8 mouse cellular contexts compared by ENCODE assay signal in the genomic region with DNA sequence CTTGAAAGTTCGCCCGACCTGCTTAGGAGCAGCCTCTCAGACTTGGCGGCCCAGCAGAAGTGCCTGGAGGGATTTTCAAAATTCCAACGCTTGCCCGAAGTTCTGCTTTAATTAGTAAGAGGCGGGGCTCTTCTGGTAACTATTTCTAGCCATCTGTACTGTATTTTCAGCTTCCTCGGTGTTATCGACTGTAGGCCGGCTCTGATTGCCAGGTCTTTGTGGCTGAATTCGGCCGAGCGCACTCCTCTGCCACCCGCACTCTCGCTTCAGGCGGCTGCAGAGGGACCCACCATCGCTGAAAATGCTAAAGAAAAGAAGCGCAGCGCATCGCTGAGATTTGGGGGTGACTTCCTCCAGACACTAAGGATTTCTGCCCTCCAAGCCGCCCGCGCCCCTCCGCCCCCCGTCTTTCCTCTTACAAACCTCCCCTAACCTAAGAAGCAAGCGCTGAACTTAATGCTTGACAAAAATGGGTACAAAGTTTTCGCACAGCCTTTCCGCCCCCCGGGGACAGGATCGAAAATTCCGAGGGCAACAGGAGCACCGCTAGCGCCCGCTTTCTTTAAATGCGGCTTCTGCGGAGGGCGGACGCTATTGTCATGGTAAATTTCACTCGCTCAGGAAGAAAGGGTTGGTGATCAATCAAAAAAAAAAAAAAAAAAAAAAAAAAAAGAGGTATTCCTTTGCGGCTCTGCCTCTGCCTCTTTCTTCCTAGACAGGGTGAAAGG. TPM values are rescaled to one million over a fixed set of nuclear protein-coding genes. Genes with fewer than 3 reads are reported as not detected.
DNase-seq lines count a peak whose midpoint lies in the region; ATAC-seq and TF ChIP-seq lines count a peak whose summit lies in the region.

No protein-coding gene starts in this region.

- WGBS in forebrain, embryonic 13.5 days, result under 1% methylated on average over 39 of the region's 39 CpGs
- 2% methylated on average over 39 of the region's 39 CpGs for WGBS in hindbrain, postnatal 0 days
- WGBS in liver, embryonic 16.5 days (ENCODE audit: insufficient replicate concordance), result 3% methylated on average over 39 of the region's 39 CpGs
- under 1% methylated on average over 39 of the region's 39 CpGs for WGBS in neural tube, embryonic 15.5 days

- TF ChIP-seq CTCF in hindbrain, postnatal 0 days (IDR thresholded peaks at IDR 0.05; ENCODE audit: low read depth), result no peak

- H3K4me2 ChIP-seq in forebrain, embryonic 13.5 days, result peak overlapping the region; percentile 93
- H3K4me2 ChIP-seq in hindbrain, postnatal 0 days (ENCODE audit: low read depth, low read length), result peak overlapping the region; percentile 99
- peak overlapping the region; percentile 59 for H3K4me2 ChIP-seq in liver, embryonic 16.5 days (ENCODE audit: low read depth, low read length)
- H3K4me2 ChIP-seq in neural tube, embryonic 15.5 days, result peak overlapping the region; percentile 98

- ATAC-seq in forebrain, embryonic 13.5 days, result peak; percentile 70
- no peak for ATAC-seq in hindbrain, postnatal 0 days
- ATAC-seq in liver, embryonic 16.5 days (ENCODE audit: low read depth), result no peak
- ATAC-seq in neural tube, embryonic 15.5 days (ENCODE audit: low FRiP score), result peak; percentile 28; the same call in 1 of the 2 replicates

- DNase-seq in ovary, postnatal 36 days (ENCODE audit: low spot score), result peak; percentile 11
- DNase-seq in ovary, postnatal 14 days (ENCODE audit: low spot score), result no peak
- DNase-seq in hindbrain, postnatal 0 days (ENCODE audit: low spot score), result peak; percentile 49
- DNase-seq in adipocyte (ENCODE audit: low spot score), result no peak
- no peak for DNase-seq in spleen, adult 18-20 months

- peak overlapping the region; percentile 65 for H3K4me3 ChIP-seq in forebrain, embryonic 13.5 days
- H3K4me3 ChIP-seq in hindbrain, postnatal 0 days (ENCODE audit: low read length), result peak overlapping the region; percentile 56
- peak overlapping the region; percentile 47 for H3K4me3 ChIP-seq in liver, embryonic 16.5 days (ENCODE audit: low read depth, low read length)
- peak overlapping the region; percentile 51 for H3K4me3 ChIP-seq in neural tube, embryonic 15.5 days (replicated peaks)

- no peaks in the 10 kb centered on the region for H3K27me3 ChIP-seq in forebrain, embryonic 13.5 days
- no peaks in the 10 kb centered on the region for H3K27me3 ChIP-seq in hindbrain, postnatal 0 days (ENCODE audit: insufficient read depth, low read length)
- H3K27me3 ChIP-seq in liver, embryonic 16.5 days (ENCODE audit: control insufficient read depth, insufficient read depth, low read depth, low read length), result peaks cover 27% of the 10 kb centered on the region
- H3K27me3 ChIP-seq in neural tube, embryonic 15.5 days (replicated peaks), result peaks cover 5% of the 10 kb centered on the region; the same call in 1 of the 2 replicates

- peak overlapping the region; percentile 79 for H3K9ac ChIP-seq in forebrain, embryonic 13.5 days
- peak overlapping the region; percentile 48 for H3K9ac ChIP-seq in hindbrain, postnatal 0 days (replicated peaks; ENCODE audit: low read length)
- H3K9ac ChIP-seq in liver, embryonic 16.5 days (ENCODE audit: low read depth, low read length), result no peak overlapping the region
- H3K9ac ChIP-seq in neural tube, embryonic 15.5 days (replicated peaks), result peak overlapping the region; percentile 59

- H3K36me3 ChIP-seq in forebrain, embryonic 13.5 days (ENCODE audit: poor library complexity, severe bottlenecking), result no peaks in the 10 kb centered on the region
- H3K36me3 ChIP-seq in hindbrain, postnatal 0 days (ENCODE audit: insufficient read depth, low read length), result no peaks in the 10 kb centered on the region
- no peaks in the 10 kb centered on the region for H3K36me3 ChIP-seq in liver, embryonic 16.5 days (ENCODE audit: control insufficient read depth, insufficient read depth)
- no peaks in the 10 kb centered on the region for H3K36me3 ChIP-seq in neural tube, embryonic 15.5 days

- H3K4me1 ChIP-seq in forebrain, embryonic 13.5 days, result peaks cover 15% of the 10 kb centered on the region; the same call in 1 of the 2 replicates
- no peaks in the 10 kb centered on the region; the same call in 1 of the 2 replicates for H3K4me1 ChIP-seq in hindbrain, postnatal 0 days (ENCODE audit: insufficient read depth, low read length)
- no peaks in the 10 kb centered on the region for H3K4me1 ChIP-seq in liver, embryonic 16.5 days (ENCODE audit: control insufficient read depth, low read depth, low read length)
- peaks cover 12% of the 10 kb centered on the region for H3K4me1 ChIP-seq in neural tube, embryonic 15.5 days

- peak overlapping the region; percentile 85 for H3K27ac ChIP-seq in forebrain, embryonic 13.5 days
- peak overlapping the region; percentile 45; the same call in 1 of the 2 replicates for H3K27ac ChIP-seq in hindbrain, postnatal 0 days
- H3K27ac ChIP-seq in liver, embryonic 16.5 days (ENCODE audit: low read length), result no peak overlapping the region
- peak overlapping the region; percentile 45; the same call in 1 of the 2 replicates for H3K27ac ChIP-seq in neural tube, embryonic 15.5 days (replicated peaks)

- no peaks in the 10 kb centered on the region for H3K9me3 ChIP-seq in forebrain, embryonic 13.5 days (replicated peaks)
- no peaks in the 10 kb centered on the region for H3K9me3 ChIP-seq in hindbrain, postnatal 0 days (ENCODE audit: low read length)
- H3K9me3 ChIP-seq in liver, embryonic 16.5 days (replicated peaks; ENCODE audit: control insufficient read depth, low read length), result no peaks in the 10 kb centered on the region
- no peaks in the 10 kb centered on the region for H3K9me3 ChIP-seq in neural tube, embryonic 15.5 days (replicated peaks)

RNA-seq across cellular contexts. Expression of a gene that starts 0.5 kb away (rescaled TPM):
- polyA plus RNA-seq in forebrain, embryonic 13.5 days (2015; fragmentation: Nextera tagmentation; extraction: Ambion mirVana), result 3.6 and 3.7 TPM in 2 replicates
- total RNA-seq in hindbrain, postnatal 0 days (2014; rRNA removed), result 9.7 and 18.9 TPM in 2 replicates
- 1.1 and 1.2 TPM in 2 replicates for polyA plus RNA-seq in hindbrain, postnatal 0 days (2015; fragmentation: Nextera tagmentation; extraction: Ambion mirVana)
- polyA plus RNA-seq in liver, embryonic 16.5 days (2015; fragmentation: Nextera tagmentation; extraction: Ambion mirVana), result 0.31 and 0.41 TPM in 2 replicates
- polyA plus RNA-seq in neural tube, embryonic 15.5 days (2015; fragmentation: Nextera tagmentation; extraction: Ambion mirVana), result 1.8 and 2.3 TPM in 2 replicates

RNA-seq across cellular contexts. Expression of a gene that starts 7.7 kb away (rescaled TPM):
- polyA plus RNA-seq in forebrain, embryonic 13.5 days (2015; fragmentation: Nextera tagmentation; extraction: Ambion mirVana), result 0.47 and 0.99 TPM in 2 replicates
- total RNA-seq in hindbrain, postnatal 0 days (2014; rRNA removed), result 0.26 and 0.72 TPM in 2 replicates
- 0.23 and 0.28 TPM in 2 replicates for polyA plus RNA-seq in hindbrain, postnatal 0 days (2015; fragmentation: Nextera tagmentation; extraction: Ambion mirVana)
- 0.09 and 0.14 TPM in 2 replicates for polyA plus RNA-seq in liver, embryonic 16.5 days (2015; fragmentation: Nextera tagmentation; extraction: Ambion mirVana)
- 0.31 and 0.54 TPM in 2 replicates for polyA plus RNA-seq in neural tube, embryonic 15.5 days (2015; fragmentation: Nextera tagmentation; extraction: Ambion mirVana)

Comparison
In these comparisons a context has a peak if more than half of its experiments do, and no peak if none do; other contexts are left out.
1. DNase-seq: peak in ovary, postnatal 36 days (single experiment) and hindbrain, postnatal 0 days (single experiment); none in ovary, postnatal 14 days (single experiment), adipocyte (single experiment) and spleen, adult 18-20 months (0 of 2).
2. ATAC-seq: peak in forebrain, embryonic 13.5 days (single experiment) and neural tube, embryonic 15.5 days (single experiment); none in hindbrain, postnatal 0 days (single experiment) and liver, embryonic 16.5 days (single experiment).
3. Peak in every context shown above with its lines, with median percentiles within 50 percentile points of each other: H3K4me2 ChIP-seq and H3K4me3 ChIP-seq.